Mouse (Mus musculus) heart, adult 18-20 months (tissue): ENCODE data around the gene Klk1b16. TPM values are rescaled to one million over a fixed set of nuclear protein-coding genes. Genes with fewer than 3 reads are reported as not detected.
"Not testable (repeated sequence)": the region's sequence is repeated elsewhere in the genome, so short reads cannot be mapped to it uniquely, and the experiment has no call there.

ENCODE experiments used
- DNase-seq, 2 experiments: peaks; one replicate each; pipeline ENCODE4 v3.0.0; 2021 to 2022; ENCODE audit warnings: mixed read lengths in 1 of 2
- long read RNA-seq, 2 experiments: library from polyadenylated mRNA; stranded (forward); transcript quantifications; one replicate each; pipeline ENCODE4 v2.0.0; 2021
- total RNA-seq, 2 experiments: library from RNA; stranded (reverse); gene quantifications; 2 replicates each; pipeline ENCODE4 v1.2.3; 2021

The Klk1b16 gene
- not detected for total RNA-seq
- long read RNA-seq, experiment 1, result 0 reads
- long read RNA-seq, experiment 2, result 0 reads

- no peak for DNase-seq
Measured at GRCm38 (mm10) chr7:44136467-44136866, at the start of gene Klk1b16. Klk1b16 (plus strand) TSS chr7:44136767.

GRCm38 (mm10) chr7:44096111-44096510, 40.5 kb upstream of the Klk1b16 start:
- no peak for DNase-seq

GRCm38 (mm10) chr7:44102028-44102427, 34.5 kb upstream of the Klk1b16 start, which contains the start of gene Klk1b21:
Klk1b21 (plus strand) TSS chr7:44102328.
- not testable (repeated sequence) for DNase-seq

- no peak for DNase-seq
Measured at GRCm38 (mm10) chr7:44112373-44112772, 24.2 kb upstream of the Klk1b16 start, which contains the start of gene Klk1b22. Klk1b22 (plus strand) TSS chr7:44112673.

- DNase-seq, result no peak
Measured at GRCm38 (mm10) chr7:44123445-44123844, 13.1 kb upstream of the Klk1b16 start.

GRCm38 (mm10) chr7:44179299-44180045, 42.9 kb downstream of the Klk1b16 start:
- no peak for DNase-seq

- not testable (repeated sequence) for DNase-seq
Measured at GRCm38 (mm10) chr7:44186516-44186915, 49.9 kb downstream of the Klk1b16 start.

- not testable (repeated sequence) for DNase-seq
Measured at GRCm38 (mm10) chr7:44187936-44188335, 51.4 kb downstream of the Klk1b16 start, which contains the start of gene Klk1b24. Klk1b24 (plus strand) TSS chr7:44188236.

Other genes with a start within 250 kb of the Klk1b16 start
- gene Klk15, start 203.0 kb upstream of the Klk1b16 start, total RNA-seq, result not detected
- not detected for gene Klk1b8, start 186.1 kb upstream of the Klk1b16 start, total RNA-seq
- gene Klk1b1, start 170.0 kb upstream of the Klk1b16 start, total RNA-seq, result not detected
- gene Klk1b9, start 160.7 kb upstream of the Klk1b16 start, total RNA-seq, result not detected
- gene Klk1b11, start 140.9 kb upstream of the Klk1b16 start, total RNA-seq, result not detected
- gene Klk1b26, start 124.6 kb upstream of the Klk1b16 start, total RNA-seq, result 1 to 10 TPM; 2.8 to 4.1 TPM
- not detected for gene Klk1b27, start 84.5 kb upstream of the Klk1b16 start, total RNA-seq
- not detected for gene Klk1b21, start 34.4 kb upstream of the Klk1b16 start, total RNA-seq
- gene Klk1b22, start 24.1 kb upstream of the Klk1b16 start, total RNA-seq, result not detected
- gene Klk1b24, start 51.5 kb downstream of the Klk1b16 start, total RNA-seq, result not detected
- gene Klk1b3, start 61.4 kb downstream of the Klk1b16 start, total RNA-seq, result not detected
- not detected for gene Klk1b4, start 70.7 kb downstream of the Klk1b16 start, total RNA-seq
- gene Klk1b5, start 79.2 kb downstream of the Klk1b16 start, total RNA-seq, result not detected
- gene Klk1, start 88.6 kb downstream of the Klk1b16 start, total RNA-seq, result under 1 TPM in 1 of 2 experiments, not detected in 1; 0.60 TPM
- gene Gm36864, start 99.4 kb downstream of the Klk1b16 start, total RNA-seq, result not detected
- gene 1700028J19Rik, start 109.9 kb downstream of the Klk1b16 start, total RNA-seq, result under 1 TPM; 0.25 to 0.28 TPM
- 10 to 100 TPM in 1 of 2 experiments, 1 to 10 TPM in 1; 8.1 to 11.5 TPM for gene 2410002F23Rik, start 110.0 kb downstream of the Klk1b16 start, total RNA-seq
- gene Acp4, start 120.6 kb downstream of the Klk1b16 start, total RNA-seq, result not detected
- not detected for gene Gm15517, start 124.7 kb downstream of the Klk1b16 start, total RNA-seq
- gene Clec11a, start 170.1 kb downstream of the Klk1b16 start, total RNA-seq, result under 1 TPM; 0.69 to 0.87 TPM
- gene Shank1, start 173.5 kb downstream of the Klk1b16 start, total RNA-seq, result 1 to 10 TPM; 2.1 to 2.7 TPM
- gene Syt3, start 247.3 kb downstream of the Klk1b16 start, total RNA-seq, result 1 to 10 TPM; 2.3 to 2.9 TPM
- under 1 TPM; 0.30 to 0.31 TPM for gene 1700008O03Rik, start 249.1 kb downstream of the Klk1b16 start, total RNA-seq